Mouse (Mus musculus) C2C12 (cell line): ENCODE data around the gene Hbs1l.

Experiments used
- CEBPB ChIP-seq: IDR thresholded peaks from one replicate; pipeline ENCODE4 v1.6.1; 2011; ENCODE audit warnings: low read depth, mild to moderate bottlenecking, control low read depth, moderate library complexity
- CTCF ChIP-seq: IDR thresholded peaks from one replicate; pipeline ENCODE4 v1.5.1; 2011; ENCODE audit not compliant: control insufficient read depth, insufficient read depth, insufficient read length
- MAX ChIP-seq: IDR thresholded peaks from one replicate; pipeline ENCODE4 v1.6.1; 2011; ENCODE audit warnings: mild to moderate bottlenecking, control low read depth
- MYOD1 ChIP-seq: IDR thresholded peaks from one replicate; pipeline ENCODE4 v1.6.1; 2011; ENCODE audit warnings: low read depth; ENCODE audit not compliant: control insufficient read depth, insufficient read length
- MYOG ChIP-seq: IDR thresholded peaks from one replicate; pipeline ENCODE4 v1.6.1; 2011; ENCODE audit not compliant: control insufficient read depth, insufficient read length; ENCODE audit errors: extremely low read depth
- USF1 ChIP-seq: IDR thresholded peaks from one replicate; pipeline ENCODE4 v1.6.1; 2011; ENCODE audit warnings: low read depth, mild to moderate bottlenecking, control low read depth, moderate library complexity

GRCm38 (mm10) chr10:21342331-21343005, 46.7 kb downstream of the Hbs1l start:
- TF ChIP-seq CTCF (no peak), MYOD1 (no peak), MYOG (no peak), MAX (no peak), CEBPB (no peak), USF1 (no peak)
